Mouse (Mus musculus) induced T-regulatory cell, adult 2 months (primary cell): Measurements from ENCODE around the gene Mrpl49.
A peak's percentile ranks its signal among the peaks of the same experiment; 100 is the strongest.

ENCODE experiments used
- DNase-seq: peaks from one replicate; pipeline ENCODE4 v3.0.0-alpha.2; 2012; ENCODE audit warnings: low read depth

Mrpl49 gene

GRCm38 (mm10) chr19:6037695-6038094 lies 19.9 kb downstream of the Mrpl49 start:
- no peak for DNase-seq

DNA sequence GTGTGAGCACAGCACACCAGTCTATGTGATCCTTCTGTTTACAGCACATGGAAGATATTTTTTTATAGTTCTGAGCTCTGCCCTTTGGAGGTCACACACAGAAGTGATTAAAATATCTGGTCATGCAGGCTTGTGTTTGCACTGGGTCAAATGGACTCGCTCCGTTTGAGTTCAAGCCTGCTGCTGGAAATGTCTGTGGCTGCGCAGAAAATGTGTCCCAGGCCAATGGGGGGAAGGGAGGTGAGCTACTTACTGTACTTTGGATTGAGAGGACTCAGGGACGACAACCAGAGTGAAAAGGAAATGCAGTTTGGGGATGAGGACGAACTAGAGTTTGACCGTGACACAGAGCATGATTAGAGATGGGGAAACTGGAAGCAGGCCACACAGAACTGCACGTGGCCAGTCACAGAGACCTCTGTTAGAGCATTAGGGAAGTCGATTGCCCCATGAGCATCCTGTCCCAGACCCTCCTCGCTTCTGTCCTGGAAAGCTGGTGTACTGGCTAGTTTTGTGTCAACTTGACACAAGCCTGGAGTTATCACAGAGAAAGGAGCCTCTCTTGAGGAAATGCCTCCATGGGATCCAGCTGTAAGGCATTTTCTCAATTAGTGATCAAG lies 21.5 kb downstream of the Mrpl49 start:
- DNase-seq, result no peak

- no peak for DNase-seq
These were observed 26.9 kb downstream of the Mrpl49 start for GRCm38 (mm10) chr19:6030520-6031280.

GRCm38 (mm10) chr19:6029426-6029825 lies 28.2 kb downstream of the Mrpl49 start:
- no peak for DNase-seq

DNA sequence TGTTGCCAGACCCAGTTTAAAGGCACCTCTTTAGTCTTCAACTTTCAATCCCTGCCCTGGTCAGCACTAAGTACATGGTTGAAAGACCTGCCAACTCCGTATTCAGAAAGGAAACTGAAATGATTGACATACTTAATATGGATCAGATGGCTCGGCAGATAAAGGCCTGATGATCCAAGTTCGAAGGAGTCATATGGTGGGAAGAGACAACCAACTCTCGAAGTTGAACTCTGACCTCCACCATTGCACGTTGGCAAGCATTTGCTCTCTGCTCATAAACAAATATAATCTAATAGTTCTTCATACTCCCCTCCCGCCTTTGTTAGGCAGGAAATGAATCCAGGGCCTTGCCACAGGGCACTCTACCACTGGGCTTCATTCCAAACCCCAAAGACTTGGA lies 28.6 kb downstream of the Mrpl49 start:
- DNase-seq, result no peak

- DNase-seq, result no peak
These were observed 33.7 kb downstream of the Mrpl49 start for GRCm38 (mm10) chr19:6023930-6024329.

- no peak for DNase-seq
These were observed 34.5 kb downstream of the Mrpl49 start for GRCm38 (mm10) chr19:6023059-6023458.

DNA sequence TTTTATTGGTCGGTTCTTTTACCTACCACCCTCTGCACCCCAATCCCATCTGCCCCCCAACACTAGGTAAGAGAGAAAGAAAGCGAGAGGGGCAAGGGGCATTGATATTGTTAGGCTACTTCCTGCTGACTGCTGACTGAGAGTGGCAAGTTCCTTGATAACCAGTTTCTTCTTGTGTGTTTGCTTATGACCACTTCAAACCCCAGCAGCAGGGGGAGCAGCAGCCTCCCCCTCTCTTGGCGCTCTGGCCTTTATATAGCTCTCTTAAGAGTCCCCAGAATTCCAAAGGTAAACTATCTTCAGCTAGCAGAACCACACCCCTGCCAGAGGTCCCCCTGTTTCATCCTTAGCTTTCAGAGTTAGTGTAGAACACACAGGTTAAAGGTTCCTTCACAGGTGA lies 37.3 kb downstream of the Mrpl49 start:
- no peak for DNase-seq

GRCm38 (mm10) chr19:6018142-6019089 lies 39.2 kb downstream of the Mrpl49 start:
- peak; percentile 96 for DNase-seq

- peak; percentile 40 for DNase-seq
These were observed 41.1 kb downstream of the Mrpl49 start for GRCm38 (mm10) chr19:6016532-6016931.

DNA sequence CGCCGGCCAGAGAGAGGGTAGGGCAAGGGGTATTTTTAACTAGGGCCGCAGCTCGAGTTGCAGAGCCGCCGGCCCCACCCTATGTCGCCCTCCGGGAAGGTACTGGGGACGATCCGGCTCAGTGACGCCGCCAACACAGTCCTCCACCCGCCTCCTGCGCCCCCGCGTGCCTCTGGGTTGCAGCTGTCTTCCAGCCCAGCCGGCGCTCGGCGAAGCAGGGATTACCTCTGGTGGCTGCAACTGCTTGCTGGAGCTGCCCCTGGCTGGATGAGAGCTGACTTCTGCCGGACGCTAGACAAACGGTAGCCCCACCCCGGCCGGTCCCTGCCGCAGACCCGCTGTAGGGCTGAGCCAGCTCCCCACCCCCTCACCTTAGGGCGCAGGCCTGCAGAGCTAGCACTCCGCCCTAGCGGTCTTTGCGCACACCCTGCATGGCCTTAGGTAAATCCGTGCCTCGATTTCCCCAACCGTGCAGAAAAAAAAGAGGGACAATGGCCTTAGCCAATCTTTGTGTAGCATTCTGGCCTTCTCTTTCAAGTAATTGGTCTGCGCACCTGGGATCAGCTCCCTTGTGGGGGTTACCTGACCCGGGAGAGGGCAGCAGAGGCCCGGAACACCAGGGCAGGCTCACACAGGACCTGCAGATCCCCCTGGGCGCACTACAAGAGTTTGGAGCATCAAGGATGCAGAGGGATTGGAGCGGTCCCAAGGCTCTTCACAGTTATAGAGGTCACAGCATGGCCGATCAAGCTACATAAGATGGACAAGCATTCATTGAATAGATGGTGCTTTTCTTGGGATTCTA lies 41.9 kb downstream of the Mrpl49 start, which contains the start of gene Capn1:
Capn1 (minus strand) TSS at position 387 of the 805 bp plus-strand sequence.
- DNase-seq, result peak; percentile 83

- peak; percentile 84 for DNase-seq
These were observed 42.5 kb downstream of the Mrpl49 start for GRCm38 (mm10) chr19:6014991-6015510.

- no peak for DNase-seq
These were observed 43.9 kb downstream of the Mrpl49 start for GRCm38 (mm10) chr19:6013691-6014090.

DNA sequence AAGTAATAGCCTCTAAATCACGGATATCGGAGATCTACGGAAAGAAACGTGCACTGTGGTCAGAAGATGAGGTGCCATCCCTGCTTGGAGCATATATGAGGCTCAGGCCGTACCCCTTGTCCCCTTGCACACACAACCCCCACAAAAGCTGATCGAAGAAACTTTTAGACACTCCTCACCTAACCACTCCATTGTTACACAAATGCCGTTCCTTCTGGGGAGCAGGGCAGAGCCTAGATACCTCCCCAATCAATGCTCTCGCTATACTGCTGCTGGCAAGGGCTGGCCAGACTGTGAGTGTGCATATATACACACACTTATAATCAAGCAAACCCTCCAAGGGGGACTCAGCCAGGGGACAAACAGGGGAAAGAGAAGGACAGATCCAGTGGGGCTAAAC lies 48.4 kb downstream of the Mrpl49 start:
- DNase-seq, result no peak

- DNase-seq, result no peak
These were observed 50.6 kb downstream of the Mrpl49 start for GRCm38 (mm10) chr19:6007013-6007412.

- no peak for DNase-seq
These were observed 52.0 kb downstream of the Mrpl49 start for GRCm38 (mm10) chr19:6005541-6005940.
